Mouse (Mus musculus) ovary, adult 18-20 months (tissue): Measurements from ENCODE around the gene Pnpla7.

Experiments used
- DNase-seq: peaks from one replicate; pipeline ENCODE4 v3.0.0; 2022; ENCODE audit warnings: low spot score, mixed read lengths

Gene Pnpla7

DNA sequence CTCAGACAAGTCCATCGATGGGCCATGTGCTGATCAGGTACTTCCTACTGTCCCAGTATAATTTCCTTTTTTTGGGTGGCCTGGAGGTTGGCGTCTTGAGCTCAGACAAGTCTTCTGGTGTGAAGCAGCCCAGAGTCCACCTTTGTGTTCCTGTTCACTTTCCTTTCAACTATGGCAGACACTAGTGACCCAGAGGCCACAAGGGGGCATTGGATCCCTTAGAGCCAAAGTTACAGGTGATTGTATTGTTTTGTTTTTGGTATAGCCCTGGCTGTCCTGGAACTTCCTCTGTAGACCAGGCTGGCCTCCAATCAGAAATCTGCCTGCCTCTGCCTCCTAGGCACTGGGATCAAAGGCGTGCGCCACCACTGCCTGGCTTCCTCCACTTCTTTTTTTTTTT lies 96.6 kb downstream of the Pnpla7 start:
- DNase-seq: no peak

DNA sequence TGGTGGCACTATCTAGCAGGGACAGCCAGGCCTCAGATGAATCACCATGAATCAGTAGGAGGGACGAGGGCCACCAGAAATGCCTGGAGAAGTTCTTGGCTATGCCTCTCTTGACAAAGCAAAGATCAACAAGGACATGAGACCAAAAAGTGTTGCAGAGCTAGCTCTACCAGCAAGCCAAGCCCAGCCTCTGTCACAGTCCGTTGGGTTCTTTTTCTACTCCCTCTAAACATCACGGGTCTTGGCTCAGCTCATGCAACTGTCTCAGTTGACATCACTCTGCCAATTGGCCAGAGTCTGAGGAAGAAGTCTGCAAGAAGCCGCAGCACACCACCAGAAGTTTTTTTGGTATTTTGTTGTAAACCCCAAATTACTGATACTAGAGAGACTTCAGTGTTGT lies 99.7 kb downstream of the Pnpla7 start:
- DNase-seq: no peak

DNA sequence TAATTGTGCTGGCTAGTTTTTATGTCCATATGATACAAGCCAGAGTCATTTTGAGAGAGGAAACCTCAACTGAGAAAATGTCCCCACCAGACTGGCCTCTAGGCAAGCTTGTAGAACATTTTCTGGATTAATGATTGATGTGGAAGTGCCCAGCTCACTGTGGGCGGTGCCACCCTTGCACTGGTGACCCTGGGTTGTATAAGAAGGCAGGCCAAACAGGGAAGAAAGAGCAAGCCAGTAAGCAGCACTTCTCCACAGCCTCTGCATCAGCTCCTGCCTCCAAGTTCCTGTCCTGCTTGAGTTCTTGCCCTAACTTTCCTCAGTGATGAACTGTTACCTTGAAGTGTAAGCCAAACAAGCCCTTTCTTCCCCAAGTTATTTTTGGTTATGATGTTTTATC lies 103.1 kb downstream of the Pnpla7 start:
- DNase-seq: no peak

DNA sequence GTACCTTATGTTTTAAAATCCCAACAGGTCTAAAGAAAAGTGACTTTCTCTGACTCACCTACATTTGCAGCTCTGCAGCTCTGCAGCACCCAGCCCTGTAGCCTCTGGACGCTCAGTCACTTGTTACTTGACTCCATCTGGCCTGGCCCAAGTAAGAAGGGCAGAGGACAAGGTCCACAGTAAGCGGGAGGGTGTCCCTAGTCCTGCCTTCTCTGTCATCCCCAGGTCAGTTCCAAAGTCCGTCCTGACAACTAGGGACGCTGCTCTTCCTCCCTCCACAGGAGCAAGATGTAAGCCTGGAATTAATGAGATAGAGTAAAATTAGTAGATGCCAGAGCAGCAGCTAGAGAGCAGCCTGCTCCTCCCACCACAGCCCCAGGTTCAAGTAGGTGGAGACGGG lies 104.2 kb downstream of the Pnpla7 start, which contains the start of gene Entpd8:
Gene Entpd8, plus strand, starts transcription at position 229 of the 400 bp plus-strand sequence.
- no peak for DNase-seq

DNA sequence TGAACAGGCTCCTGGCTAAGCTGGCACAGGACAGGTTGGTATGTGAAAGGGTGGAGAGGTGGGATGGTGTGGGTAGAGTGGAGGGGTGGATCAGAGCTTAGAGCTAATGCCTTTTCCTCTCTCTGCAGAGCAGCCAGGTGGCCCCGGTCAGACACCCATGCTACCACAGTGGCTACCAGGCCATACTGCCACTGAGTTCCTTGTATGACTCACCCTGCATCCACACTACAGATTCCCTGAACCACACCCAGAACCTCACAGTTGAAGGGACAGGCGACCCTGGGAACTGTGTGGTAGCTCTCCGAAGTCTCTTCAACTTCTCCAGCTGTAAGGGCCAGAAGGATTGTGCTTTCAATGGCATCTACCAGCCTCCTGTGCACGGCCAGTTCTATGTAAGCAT lies 107.9 kb downstream of the Pnpla7 start:
- DNase-seq: no peak

DNA sequence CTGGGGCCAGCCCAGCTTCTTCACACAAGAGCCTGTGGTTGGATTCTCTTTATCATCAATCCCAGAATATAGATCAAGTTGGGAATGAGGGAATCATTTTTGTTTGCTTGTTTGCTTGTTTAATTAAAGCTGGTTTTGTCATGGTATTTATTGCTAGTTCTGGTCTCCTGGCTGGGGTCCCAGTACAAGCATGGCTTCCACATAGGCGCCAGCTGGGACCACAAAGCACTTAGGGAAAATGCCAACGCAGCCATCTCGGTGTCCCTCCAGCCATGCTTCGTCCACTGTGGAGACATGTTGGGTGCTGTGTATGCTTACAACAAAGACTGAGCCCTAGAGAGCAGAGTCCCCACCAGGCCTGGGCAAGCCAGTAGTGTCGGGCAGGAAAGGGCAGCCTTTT lies 109.7 kb downstream of the Pnpla7 start:
- DNase-seq: no peak

DNA sequence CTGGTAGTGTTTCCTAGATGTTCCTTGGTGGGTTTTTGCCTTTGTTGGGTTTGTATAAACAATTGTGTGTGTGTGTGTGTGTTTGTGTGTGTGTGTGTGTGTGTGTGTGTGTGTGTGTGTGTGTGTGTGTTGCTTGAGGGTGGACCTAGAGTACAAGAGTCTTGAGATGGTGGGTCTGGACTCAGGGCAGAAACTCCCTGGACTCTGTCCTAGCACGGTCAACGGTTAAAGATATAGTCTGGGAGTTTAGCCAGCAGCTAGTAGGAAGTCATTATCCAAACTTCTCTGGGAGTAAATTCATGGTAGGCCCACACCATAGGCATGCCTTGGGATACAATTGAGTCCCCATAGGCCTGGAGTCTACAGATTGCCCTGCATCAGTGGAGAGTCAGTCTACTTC lies 112.0 kb downstream of the Pnpla7 start:
- DNase-seq: no peak

DNA sequence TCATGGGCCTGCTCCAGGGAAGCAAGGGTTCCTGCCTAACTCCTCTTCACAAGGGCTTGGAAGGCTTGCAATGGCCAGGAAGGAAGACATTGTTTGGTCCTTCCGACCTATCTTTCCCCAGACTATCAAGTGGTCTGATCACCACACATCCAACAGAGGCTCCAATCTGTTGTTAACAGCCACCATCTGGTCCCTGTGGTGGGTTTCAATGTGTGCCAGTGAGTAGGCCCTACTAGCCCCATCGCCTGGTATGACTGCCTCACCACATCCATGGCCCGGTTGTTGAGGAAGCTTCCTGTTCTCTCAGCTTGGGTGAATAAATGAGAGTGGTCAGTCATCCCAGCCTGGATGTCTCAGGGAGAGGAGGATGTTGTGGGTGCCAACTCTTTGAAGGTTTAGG lies 112.8 kb downstream of the Pnpla7 start:
- no peak for DNase-seq

DNA sequence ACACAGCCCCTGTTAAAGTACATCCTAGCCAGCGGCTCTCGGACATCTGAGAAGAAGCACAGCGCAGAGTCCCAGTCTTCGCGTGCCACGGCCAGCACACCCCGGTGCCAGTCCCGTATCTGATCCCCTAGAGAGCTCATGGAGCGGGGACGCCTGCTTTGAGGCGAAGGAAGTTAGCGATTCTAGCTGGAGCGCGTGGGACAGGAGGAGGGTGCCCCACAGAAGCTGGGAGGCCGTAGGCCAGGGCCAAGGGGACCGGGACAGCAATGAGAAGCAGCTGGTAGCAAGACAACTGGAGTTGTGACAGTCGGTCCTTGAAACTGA lies 118.9 kb downstream of the Pnpla7 start:
- DNase-seq: no peak

DNA sequence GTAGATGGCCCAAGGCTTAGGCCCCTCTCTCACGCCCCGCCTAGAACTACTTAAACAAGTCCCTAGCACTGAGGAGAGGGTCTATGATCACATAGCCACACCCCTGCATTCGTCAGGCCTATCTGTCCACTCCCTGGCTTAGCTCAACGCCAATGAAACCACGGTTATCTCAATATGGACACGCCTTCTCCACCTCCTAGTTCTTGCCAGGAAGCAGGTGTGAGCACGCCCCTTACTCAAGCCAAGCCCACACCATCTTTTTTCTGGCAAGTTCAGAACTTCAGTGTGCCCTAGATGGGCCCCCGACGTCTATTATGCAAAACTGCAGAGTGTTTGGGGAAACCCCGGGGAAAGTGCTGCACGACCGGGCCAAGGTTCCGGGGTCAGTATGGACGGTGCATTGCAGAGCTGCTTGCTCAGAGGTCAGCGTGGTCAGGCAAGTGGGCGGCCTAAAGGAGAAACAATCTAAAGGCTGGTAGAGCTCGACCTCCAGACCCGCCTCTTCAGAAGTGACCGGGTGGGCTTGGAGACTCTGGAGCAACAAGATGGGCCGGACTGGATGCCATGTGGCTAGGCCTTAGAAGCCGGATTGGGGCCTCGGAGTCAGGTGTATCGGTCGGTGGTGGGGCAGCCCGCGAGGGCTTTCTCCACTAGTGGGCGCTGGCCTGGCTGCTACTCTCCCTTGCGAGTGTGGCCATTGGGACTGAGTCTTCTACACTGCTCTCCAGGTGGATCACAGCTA lies 119.4 kb downstream of the Pnpla7 start, which contains the start of gene Noxa1:
Gene Noxa1, minus strand, starts transcription at position 41 of the 742 bp plus-strand sequence.
- DNase-seq: no peak

DNA sequence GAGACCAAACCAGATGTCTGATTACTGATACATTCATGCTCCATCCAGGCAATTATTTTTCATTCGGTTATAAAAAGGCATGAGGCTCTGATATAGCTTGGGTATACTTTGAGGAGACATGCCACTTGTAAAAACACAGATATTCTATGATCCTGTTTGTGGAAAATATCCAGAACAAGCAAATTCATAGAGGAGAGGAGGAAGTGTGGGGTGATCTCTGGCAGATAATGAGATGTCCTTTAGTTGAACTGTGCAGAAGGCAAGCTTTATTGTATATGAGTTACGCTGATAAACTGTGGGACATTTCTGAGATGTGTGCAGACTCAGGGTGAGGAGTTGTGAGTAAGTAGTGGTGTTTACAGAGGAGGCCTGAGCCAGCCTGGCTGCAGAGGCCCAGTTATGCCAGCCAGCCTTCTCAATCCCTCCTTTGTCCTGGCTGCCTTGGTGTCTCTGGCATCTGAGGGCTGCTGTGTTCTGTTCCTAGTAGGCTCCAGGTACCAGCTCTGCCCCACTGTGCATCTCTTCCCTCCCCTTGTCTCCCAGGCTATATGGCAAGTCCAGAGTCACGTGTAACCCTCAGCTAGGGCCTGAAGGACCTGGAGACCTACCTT lies 122.3 kb downstream of the Pnpla7 start:
- no peak for DNase-seq

DNA sequence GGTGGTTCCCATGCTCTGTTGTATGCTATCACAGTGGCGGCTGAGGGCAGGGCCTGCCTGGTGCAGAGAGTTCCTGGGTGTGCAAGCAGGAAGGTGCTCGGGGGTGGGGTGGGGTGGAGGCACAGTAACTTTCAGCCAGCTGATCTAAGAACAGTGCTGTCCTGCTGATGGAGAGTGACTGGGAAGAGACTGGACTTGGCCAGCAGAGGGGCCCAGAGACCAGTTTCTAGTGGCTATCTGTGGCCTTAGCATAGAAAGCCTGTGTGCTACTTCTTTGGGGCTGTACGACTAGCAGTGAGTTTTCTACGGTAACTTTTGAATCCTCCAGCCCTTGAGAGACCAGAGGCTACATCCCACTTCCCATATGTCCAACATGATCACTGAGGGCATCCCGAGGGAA lies 123.1 kb downstream of the Pnpla7 start:
- no peak for DNase-seq

DNA sequence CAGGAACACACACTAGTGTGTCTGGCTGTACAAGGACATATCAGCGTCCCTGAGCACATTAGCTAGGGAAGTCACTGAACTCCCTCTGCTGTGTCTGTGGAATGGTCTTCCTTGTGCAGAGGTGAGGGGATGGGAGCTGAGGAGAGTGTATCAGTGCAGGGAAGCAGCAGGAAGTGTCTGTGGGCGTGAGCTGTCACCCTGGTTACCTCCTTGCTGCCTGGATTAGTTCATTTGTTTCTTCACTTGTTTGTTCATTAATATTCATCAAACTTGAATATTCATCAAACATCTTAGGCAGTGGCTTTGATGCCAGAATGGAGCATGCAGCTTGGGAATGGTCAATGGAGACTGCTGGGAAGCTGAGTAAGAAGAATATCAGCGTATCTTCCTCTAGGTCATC lies 123.9 kb downstream of the Pnpla7 start:
- no peak for DNase-seq
